Mouse (Mus musculus) cerebellum, postnatal 10 days (tissue): ENCODE data around the gene Eipr1.

Experiments
- DNase-seq, 2 experiments: peaks; one replicate each; pipeline ENCODE4 v3.0.0; 2021; ENCODE audit warnings: mixed read lengths in 2 of 2

Eipr1 gene

GRCm38 (mm10) chr12:28823518-28823917, 71.9 kb downstream of the Eipr1 start:
- DNase-seq: peak; percentile 56 to 59

GRCm38 (mm10) chr12:28829502-28829901, 77.9 kb downstream of the Eipr1 start:
- DNase-seq: no peak

DNA sequence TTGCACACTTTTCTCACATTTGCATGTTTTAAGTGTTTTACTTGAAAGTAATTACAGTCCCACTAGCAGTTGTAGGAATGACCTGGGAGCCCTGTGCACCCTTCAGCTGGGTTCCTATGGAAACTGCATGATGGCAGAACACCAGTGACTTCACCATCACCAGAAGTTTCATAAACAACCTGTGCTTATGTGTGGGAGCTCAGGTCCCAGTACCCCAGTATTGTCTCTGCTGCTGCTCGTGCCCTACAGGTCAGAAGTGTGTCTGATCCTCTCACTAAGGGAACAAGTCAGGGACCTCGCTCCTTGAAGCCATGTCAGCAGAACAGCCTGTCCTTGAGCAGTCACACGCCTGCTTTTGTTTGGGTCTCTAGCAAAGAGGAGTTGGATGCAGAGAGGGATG, 78.9 kb downstream of the Eipr1 start:
- no peak for DNase-seq

- peak; percentile 62 to 73 for DNase-seq
Observed at GRCm38 (mm10) chr12:28831066-28831733, 79.6 kb downstream of the Eipr1 start.

GRCm38 (mm10) chr12:28834266-28834665, 82.7 kb downstream of the Eipr1 start:
- no peak for DNase-seq

DNA sequence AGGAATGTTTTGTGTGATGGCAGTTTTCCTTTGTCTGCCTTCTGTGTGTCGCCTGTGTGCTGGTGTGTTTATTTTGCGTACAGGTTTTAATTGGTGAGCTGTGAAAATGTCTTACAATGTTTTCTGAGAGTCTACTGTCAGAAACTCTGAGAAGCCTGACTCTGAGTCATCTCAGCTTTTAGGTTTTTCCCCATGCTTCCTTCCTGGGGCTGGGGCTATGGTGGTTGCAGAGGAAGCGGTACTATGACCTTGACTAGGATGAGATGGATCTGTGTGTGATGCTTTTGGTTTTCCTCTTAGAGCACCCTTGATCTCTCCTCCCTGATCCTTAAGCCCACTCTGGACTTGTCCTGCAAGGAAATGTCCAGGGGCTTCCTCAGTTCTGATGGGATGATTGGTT, 84.1 kb downstream of the Eipr1 start:
- DNase-seq: no peak

- no peak for DNase-seq
Observed at GRCm38 (mm10) chr12:28838268-28838667, 86.7 kb downstream of the Eipr1 start.

DNA sequence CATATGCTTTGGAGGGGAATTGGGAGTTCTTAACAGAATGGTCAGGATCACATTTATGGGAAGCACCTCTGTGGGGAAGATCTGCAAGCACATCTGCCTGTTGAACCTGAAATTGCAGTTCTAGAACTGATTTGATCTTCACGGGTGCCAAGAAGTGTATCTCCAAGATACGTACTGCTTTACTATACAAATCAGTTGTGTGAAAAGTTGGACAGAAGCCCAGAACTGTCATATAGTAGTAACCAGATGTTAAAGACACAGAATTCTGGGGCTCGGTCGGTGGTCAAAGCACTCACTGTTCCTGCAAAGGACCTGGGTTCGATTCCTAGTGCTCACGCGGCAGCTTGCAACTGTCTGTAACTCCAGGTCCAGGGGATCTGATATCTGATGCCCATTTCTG, 87.4 kb downstream of the Eipr1 start:
- no peak for DNase-seq

DNA sequence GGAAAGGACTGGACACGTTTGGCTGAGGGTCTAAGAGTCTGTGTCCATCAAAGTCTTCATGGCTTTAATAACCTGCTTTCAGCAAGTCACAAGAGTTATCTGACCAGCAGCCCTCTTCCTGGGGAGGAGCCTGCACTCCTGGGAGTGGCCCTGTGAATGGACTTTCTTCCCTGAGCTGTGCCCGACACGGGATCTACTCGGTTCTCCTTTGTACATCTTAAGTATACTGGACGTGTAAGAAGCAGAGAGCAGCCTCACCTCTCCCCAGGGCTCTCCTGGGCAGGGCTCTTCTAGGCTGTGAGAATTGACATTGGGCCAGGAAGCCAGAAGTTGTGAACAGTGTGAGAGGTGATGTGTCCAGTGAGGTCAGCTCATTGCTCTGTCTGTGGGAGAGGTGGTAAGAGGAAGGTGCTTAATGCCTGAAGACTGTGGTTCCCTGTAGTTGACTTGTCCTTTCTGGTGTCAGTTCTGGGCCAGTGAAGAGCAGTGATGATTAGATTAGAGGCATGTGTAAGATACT, 89.6 kb downstream of the Eipr1 start:
- no peak for DNase-seq

DNA sequence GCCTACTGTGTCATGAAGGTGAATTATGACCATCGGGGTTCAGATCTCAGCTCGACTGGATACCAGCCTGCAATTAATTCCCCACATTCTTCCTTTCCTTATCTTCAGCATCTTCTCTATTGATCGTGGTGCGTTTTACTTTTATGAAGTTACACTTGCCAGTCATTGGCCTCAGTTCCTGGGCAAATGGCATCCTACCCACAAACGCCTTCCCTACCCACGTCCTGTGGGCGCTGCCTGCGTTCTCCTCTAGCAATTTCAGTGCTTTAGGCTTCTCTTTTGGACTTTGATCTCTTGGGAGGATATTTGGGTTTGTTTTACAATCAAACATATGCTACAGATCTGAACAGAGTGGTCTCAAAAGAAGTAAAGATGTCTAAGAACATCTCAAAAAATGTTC, 94.2 kb downstream of the Eipr1 start:
- DNase-seq: no peak

- DNase-seq: no peak
Observed at GRCm38 (mm10) chr12:28847401-28847800, 95.8 kb downstream of the Eipr1 start.

GRCm38 (mm10) chr12:28848726-28849612, 97.4 kb downstream of the Eipr1 start:
- DNase-seq: peak; percentile 65 to 74

DNA sequence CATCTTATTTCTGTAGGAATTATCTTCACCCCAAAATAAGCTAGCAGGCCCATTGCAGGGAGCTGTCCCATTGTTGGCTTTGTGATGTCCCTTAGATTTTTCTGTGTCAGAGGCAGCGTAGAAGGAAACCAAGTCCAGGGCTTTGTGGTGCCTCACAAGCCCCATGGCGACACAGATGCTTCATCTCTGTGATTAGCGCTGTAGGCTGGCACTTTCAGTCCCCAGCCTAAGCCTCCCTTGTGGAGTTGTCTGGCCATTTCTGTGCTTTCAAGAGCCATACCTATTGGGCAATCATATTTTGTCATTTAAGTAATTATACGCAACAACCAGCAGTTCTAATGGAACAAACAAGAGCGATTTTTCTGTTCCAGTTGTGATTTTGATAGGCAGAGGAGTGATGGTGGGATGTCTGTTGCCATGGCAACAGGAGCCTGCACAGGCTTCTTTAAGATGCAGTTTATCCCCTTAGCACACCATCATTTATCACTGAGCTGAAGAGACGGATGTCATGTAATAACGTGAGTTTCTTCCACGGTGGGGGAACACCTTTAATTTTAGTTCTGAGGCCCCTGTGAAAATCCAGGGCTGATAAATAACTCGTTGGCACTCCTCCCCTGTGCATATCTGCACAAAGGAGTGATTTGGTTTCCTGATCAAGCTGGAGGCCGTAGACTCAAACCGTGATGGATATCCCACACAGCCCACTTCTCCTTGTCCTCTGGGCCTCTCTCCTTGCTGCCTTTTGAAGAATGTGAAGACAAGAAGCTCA, 108.1 kb downstream of the Eipr1 start:
- no peak for DNase-seq

- peak; percentile 62 to 68 for DNase-seq
Observed at GRCm38 (mm10) chr12:28860264-28860560, 108.6 kb downstream of the Eipr1 start.

- peak; percentile 70 to 71 for DNase-seq
Observed at GRCm38 (mm10) chr12:28863260-28863659, 111.7 kb downstream of the Eipr1 start.

DNA sequence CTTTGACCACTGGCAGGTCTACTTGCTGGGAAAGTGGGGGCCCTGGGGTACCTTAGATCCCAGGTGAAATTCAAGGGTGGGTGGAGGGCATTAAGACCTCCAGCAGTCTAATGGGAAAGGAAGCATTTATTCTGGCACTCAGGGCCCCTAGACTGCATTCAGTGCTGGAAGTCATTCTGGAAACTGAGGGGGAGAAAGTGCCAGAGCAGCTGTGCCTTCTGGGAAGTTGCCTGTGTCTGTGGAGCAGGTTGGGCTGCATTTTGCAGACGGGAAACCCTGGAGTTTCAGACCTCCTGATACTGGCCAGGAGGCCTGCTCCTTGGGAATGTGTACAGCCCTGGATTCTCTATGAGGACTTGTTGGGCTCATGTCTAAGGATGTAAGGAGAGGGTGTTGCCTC, 114.5 kb downstream of the Eipr1 start:
- peak in 1 of 2 experiments; percentile 36 for DNase-seq

- peak; percentile 73 for DNase-seq
Observed at GRCm38 (mm10) chr12:28868794-28869193, 117.2 kb downstream of the Eipr1 start.

DNA sequence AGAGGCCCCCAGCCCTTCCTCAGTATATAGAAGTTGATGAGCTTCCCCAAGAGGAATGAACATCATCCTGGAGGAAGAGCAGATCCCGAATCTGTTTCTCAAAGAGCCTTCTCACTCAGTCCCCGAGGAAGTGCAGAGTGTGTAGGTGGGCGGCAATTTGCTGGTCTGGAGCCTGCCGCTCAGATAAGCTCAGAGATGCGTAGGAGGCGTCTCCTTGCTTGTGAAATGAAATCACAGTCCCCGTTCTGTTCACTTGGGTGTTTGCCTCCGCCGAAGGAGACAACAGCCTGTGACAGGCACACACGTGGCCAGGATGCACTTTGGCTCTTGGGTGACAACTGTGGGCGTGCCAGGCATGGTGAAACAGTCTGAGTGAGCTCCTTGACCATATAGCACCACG, 120.7 kb downstream of the Eipr1 start:
- DNase-seq: no peak

GRCm38 (mm10) chr12:28874781-28875251, 123.2 kb downstream of the Eipr1 start:
- peak; percentile 43 to 57 for DNase-seq

GRCm38 (mm10) chr12:28875471-28875870, 123.9 kb downstream of the Eipr1 start:
- no peak for DNase-seq

GRCm38 (mm10) chr12:28880471-28880870, 128.9 kb downstream of the Eipr1 start:
- no peak for DNase-seq

DNA sequence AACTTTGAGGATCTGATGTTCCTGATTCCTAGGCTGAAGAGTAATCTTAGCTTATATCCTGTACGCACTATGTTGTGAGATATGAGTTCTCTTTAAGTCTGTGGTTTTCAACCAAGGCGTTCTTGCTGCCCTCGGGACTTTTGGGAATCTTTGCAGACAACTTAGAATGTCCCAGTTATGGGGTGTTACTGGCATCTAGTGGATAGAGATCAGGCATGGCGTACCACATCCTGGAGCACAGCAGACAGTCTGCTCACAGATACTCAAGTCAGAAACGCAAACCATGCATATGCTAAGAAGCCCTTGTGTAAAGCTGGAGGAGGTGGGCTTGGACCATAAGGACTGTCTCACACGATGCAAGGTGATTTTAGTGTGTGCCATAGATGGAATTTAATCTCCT, 136.1 kb downstream of the Eipr1 start:
- DNase-seq: no peak

DNA sequence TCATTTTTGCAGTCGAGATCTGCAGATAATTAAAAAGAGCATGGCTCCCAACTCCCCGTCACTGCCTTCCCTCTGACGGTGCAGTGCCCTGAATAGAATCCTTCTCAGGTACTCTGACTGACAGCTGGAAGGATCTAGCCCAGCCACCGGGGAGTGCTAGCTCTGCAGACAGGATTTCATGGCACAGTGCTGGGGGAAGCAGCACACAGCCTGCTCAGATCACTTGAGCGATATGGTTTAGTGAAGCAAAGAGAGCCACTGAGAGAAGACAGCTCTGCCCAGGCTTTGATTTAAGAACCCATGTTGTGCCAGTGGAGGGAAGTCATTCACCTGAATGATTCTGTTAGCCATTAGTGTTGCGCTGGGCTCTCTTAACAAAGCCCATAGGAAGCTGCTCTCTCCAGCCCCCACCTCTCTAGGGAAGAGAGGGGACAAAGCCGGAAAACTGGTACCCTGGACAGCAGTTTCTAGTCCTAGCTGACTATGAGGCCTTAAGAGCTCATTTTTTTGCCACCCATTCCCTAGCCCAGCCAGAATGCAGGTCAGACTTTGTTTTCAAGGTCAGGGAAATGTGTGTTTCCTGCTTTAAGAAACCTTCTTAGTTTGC, 137.6 kb downstream of the Eipr1 start:
- peak; percentile 25 to 33 for DNase-seq
